Mouse (Mus musculus) kidney, adult 2 months (tissue): ENCODE results near the gene Ppp2r5d. TPM values are rescaled to one million over a fixed set of nuclear protein-coding genes. Genes with fewer than 3 reads are reported as not detected.

Source experiments
- DNase-seq: peaks from one replicate; pipeline ENCODE4 v3.0.0; 2021
- H3K27ac ChIP-seq: fragments of 200-500 bp; 2 replicates; pipeline ENCODE4 v1.5.1; 2012; ENCODE audit warnings: low read depth, low read length, control low read depth, inconsistent platforms; ENCODE audit not compliant: insufficient read depth
- H3K27me3 ChIP-seq: fragments of 200-500 bp; replicated peaks from 2 replicates; pipeline ENCODE4 v1.6.1; 2012; ENCODE audit warnings: mild to moderate bottlenecking, moderate library complexity, low read length, inconsistent platforms; ENCODE audit not compliant: control insufficient read depth, insufficient read depth
- H3K36me3 ChIP-seq: fragments of 200-500 bp; 2 replicates; pipeline ENCODE4 v1.6.1; 2012; ENCODE audit warnings: mild to moderate bottlenecking, moderate library complexity, low read length, inconsistent platforms; ENCODE audit not compliant: control insufficient read depth, insufficient read depth
- H3K4me1 ChIP-seq: fragments of 200-500 bp; 2 replicates; pipeline ENCODE4 v1.6.1; 2011; ENCODE audit warnings: low read length; ENCODE audit not compliant: control insufficient read depth, insufficient read depth
- H3K4me3 ChIP-seq: fragments of 200-500 bp; 2 replicates; pipeline ENCODE4 v1.5.1; 2011; ENCODE audit warnings: mild to moderate bottlenecking, low read depth, low read length, control low read depth; ENCODE audit not compliant: insufficient read depth
- CTCF ChIP-seq: fragments of 200-500 bp; conservative IDR thresholded peaks from 2 replicates; pipeline ENCODE4 v1.5.1; 2011; ENCODE audit warnings: low read depth, mild to moderate bottlenecking, control low read depth, low read length, moderate library complexity, mixed read lengths; ENCODE audit not compliant: insufficient read depth, insufficient read length
- POLR2A ChIP-seq: fragments of 200-500 bp; IDR thresholded peaks from one replicate; pipeline ENCODE4 v1.6.1; 2011; ENCODE audit warnings: low read depth, low read length, control low read depth
- WGBS: fragments of 180-500 bp; shearing (Covaris S2); methylation state at CpG from one replicate; pipeline ENCODE4 v1.1.7; 2018; 5-methylcytosine and 5-hydroxymethylcytosine counted together
- polyA plus RNA-seq: library from polyadenylated mRNA; depleted of rRNA; stranded (reverse); fragments of >200 nt; gene quantifications from 2 replicates; pipeline ENCODE4 v1.2.3, GENCODE M21; 2012

The Ppp2r5d gene
- polyA plus RNA-seq, 1 experiment, result 37.2 TPM

- Histone ChIP-seq H3K4me3 (no peak overlapping the region), H3K27ac (no peak overlapping the region), H3K36me3 (no peaks in the 10 kb centered on the region), H3K27me3 (no peaks in the 10 kb centered on the region), H3K4me1 (peaks cover 4% of the 10 kb centered on the region; the same call in 1 of the 2 replicates)
- 78% methylated on average over 8 of the region's 8 CpGs for WGBS
- DNase-seq, result no peak
- no peak for TF ChIP-seq CTCF
- no peak for TF ChIP-seq POLR2A
These were observed 42.3 kb upstream of the Ppp2r5d start for GRCm38 (mm10) chr17:46747234-46747633.

GRCm38 (mm10) chr17:46745506-46745905 lies 40.6 kb upstream of the Ppp2r5d start:
- no peaks in the 10 kb centered on the region for H3K36me3 ChIP-seq
- no peak for TF ChIP-seq CTCF
- TF ChIP-seq POLR2A, result no peak
- no peak overlapping the region for H3K27ac ChIP-seq
- H3K4me3 ChIP-seq, result no peak overlapping the region
- DNase-seq, result no peak
- WGBS, result 80% methylated on average over 2 of the region's 2 CpGs
- H3K27me3 ChIP-seq, result no peaks in the 10 kb centered on the region
- no peaks in the 10 kb centered on the region for H3K4me1 ChIP-seq

DNA sequence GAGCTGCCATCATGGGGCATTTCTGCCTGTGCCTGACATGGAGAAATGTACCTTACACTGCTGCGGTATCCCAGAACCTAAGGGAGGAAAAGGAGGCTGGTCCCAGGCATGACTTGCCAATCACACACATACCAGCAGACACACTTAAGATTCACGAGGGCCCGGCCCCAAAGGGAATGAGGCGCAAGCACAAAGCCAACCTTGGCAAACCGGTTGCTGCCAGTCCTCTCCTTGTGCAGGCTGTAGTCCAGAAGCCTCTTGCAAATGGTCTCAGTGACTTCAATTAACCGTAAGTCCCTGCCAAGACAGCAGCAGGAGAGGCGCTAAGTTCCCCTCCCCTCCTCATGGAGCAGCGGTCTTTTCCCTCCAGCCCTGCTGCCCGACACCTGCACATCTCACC lies 38.1 kb upstream of the Ppp2r5d start:
- DNase-seq, result peak; percentile 35
- H3K4me3 ChIP-seq, result no peak overlapping the region
- TF ChIP-seq CTCF (no peak), POLR2A (no peak)
- H3K27ac ChIP-seq, result no peak overlapping the region
- WGBS, result 71% methylated on average over 9 of the region's 9 CpGs
- no peaks in the 10 kb centered on the region for H3K4me1 ChIP-seq
- no peaks in the 10 kb centered on the region for H3K36me3 ChIP-seq
- H3K27me3 ChIP-seq, result no peaks in the 10 kb centered on the region

DNA sequence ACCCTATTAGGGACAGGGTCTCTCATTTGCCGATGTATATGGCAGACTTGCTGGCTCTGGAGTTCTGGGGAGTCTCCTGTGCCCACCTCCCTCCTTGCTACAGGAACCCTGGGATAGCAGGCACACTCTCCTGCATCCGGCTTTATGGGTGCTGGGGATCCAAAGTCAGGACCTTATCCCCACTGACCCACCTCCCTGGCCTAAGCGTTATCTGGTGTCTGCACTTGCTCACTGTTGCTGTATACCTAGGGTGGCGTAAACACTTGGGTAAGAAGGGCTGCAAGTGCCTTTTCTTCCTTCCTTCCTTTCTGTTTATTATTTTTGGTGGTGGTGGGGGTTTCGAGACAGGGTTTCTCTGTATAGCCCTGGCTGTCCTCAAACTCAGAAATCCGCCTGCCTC lies 36.4 kb upstream of the Ppp2r5d start:
- Histone ChIP-seq H3K36me3 (no peaks in the 10 kb centered on the region), H3K4me1 (no peaks in the 10 kb centered on the region), H3K27me3 (no peaks in the 10 kb centered on the region), H3K4me3 (no peak overlapping the region), H3K27ac (no peak overlapping the region)
- TF ChIP-seq POLR2A (no peak), CTCF (no peak)
- no peak for DNase-seq
- WGBS, result 94% methylated on average over 6 of the region's 6 CpGs

GRCm38 (mm10) chr17:46736160-46736559 lies 31.2 kb upstream of the Ppp2r5d start:
- H3K27me3 ChIP-seq, result no peaks in the 10 kb centered on the region
- no peak overlapping the region for H3K4me3 ChIP-seq
- H3K36me3 ChIP-seq, result no peaks in the 10 kb centered on the region
- DNase-seq, result peak; percentile 20
- TF ChIP-seq POLR2A, result no peak
- peak; percentile 67 for TF ChIP-seq CTCF
- no peak overlapping the region for H3K27ac ChIP-seq
- 63% methylated on average over 10 of the region's 10 CpGs for WGBS
- H3K4me1 ChIP-seq, result no peaks in the 10 kb centered on the region

GRCm38 (mm10) chr17:46735287-46735686 lies 30.4 kb upstream of the Ppp2r5d start:
- TF ChIP-seq CTCF, result no peak
- no peak for TF ChIP-seq POLR2A
- no peak overlapping the region for H3K27ac ChIP-seq
- H3K36me3 ChIP-seq, result no peaks in the 10 kb centered on the region
- 80% methylated on average over 7 of the region's 7 CpGs for WGBS
- DNase-seq, result no peak
- H3K4me3 ChIP-seq, result no peak overlapping the region
- no peaks in the 10 kb centered on the region for H3K27me3 ChIP-seq
- H3K4me1 ChIP-seq, result no peaks in the 10 kb centered on the region

GRCm38 (mm10) chr17:46734055-46734454 lies 29.1 kb upstream of the Ppp2r5d start:
- Histone ChIP-seq H3K36me3 (no peaks in the 10 kb centered on the region), H3K4me3 (no peak overlapping the region), H3K27ac (no peak overlapping the region), H3K4me1 (peaks cover 4% of the 10 kb centered on the region; the same call in 1 of the 2 replicates), H3K27me3 (no peaks in the 10 kb centered on the region)
- 81% methylated on average over 3 of the region's 3 CpGs for WGBS
- DNase-seq, result peak; percentile 22
- no peak for TF ChIP-seq POLR2A
- TF ChIP-seq CTCF, result no peak

- peak; percentile 94 for DNase-seq
- TF ChIP-seq POLR2A (peak; percentile 40), CTCF (no peak)
- Histone ChIP-seq H3K4me1 (peaks cover 7% of the 10 kb centered on the region; the same call in 1 of the 2 replicates), H3K27ac (no peak within 1 kb of the TSS; the same call in 1 of the 2 replicates), H3K4me3 (peak within 1 kb of the TSS; percentile 47), H3K27me3 (no peaks in the 10 kb centered on the region), H3K36me3 (no peaks in the 10 kb centered on the region)
- 19% methylated on average over 24 of the region's 24 CpGs for WGBS
These were observed 24.0 kb upstream of the Ppp2r5d start, which contains the start of gene Gnmt for GRCm38 (mm10) chr17:46728904-46729318. Gene Gnmt, minus strand, starts transcription at chr17:46729168.
